Mouse (Mus musculus) limb, embryonic 12.5 days (tissue): ENCODE measurements around the gene Nxf1. TPM values are rescaled to one million over a fixed set of nuclear protein-coding genes. Genes with fewer than 3 reads are reported as not detected.
"Not testable (repeated sequence)": the region's sequence is repeated elsewhere in the genome, so short reads cannot be mapped to it uniquely, and the experiment has no call there.

Experiments used
- ATAC-seq: fragments of 200-750 bp; cut with Nextera tagmentation; 2 replicates; pipeline ENCODE4 v1.8.0; 2017; ENCODE audit warnings: low read depth, moderate TSS enrichment; ENCODE audit not compliant: insufficient number of reproducible peaks, insufficient read depth, low FRiP score, low TSS enrichment
- H3K27ac ChIP-seq: fragments of 300-500 bp; sonication (generic); 2 replicates; pipeline ENCODE4 v1.5.1; 2016; ENCODE audit warnings: mild to moderate bottlenecking, moderate library complexity
- H3K27me3 ChIP-seq: fragments of 300-500 bp; sonication (generic); 2 replicates; pipeline ENCODE4 v1.6.1; 2016; ENCODE audit warnings: mild to moderate bottlenecking, moderate library complexity
- H3K36me3 ChIP-seq: fragments of 300-500 bp; sonication (generic); 2 replicates; pipeline ENCODE4 v1.6.1; 2016; ENCODE audit warnings: mild to moderate bottlenecking, moderate library complexity
- H3K4me1 ChIP-seq: fragments of 300-500 bp; sonication (generic); replicated peaks from 2 replicates; pipeline ENCODE4 v1.6.1; 2016
- H3K4me2 ChIP-seq: fragments of 300-500 bp; sonication (generic); 2 replicates; pipeline ENCODE4 v1.6.1; 2016; ENCODE audit warnings: mild to moderate bottlenecking, moderate library complexity
- H3K4me3 ChIP-seq: fragments of 300-500 bp; sonication (generic); replicated peaks from 2 replicates; pipeline ENCODE4 v1.5.1; 2016; ENCODE audit warnings: mild to moderate bottlenecking
- H3K9ac ChIP-seq: fragments of 300-500 bp; sonication (generic); replicated peaks from 2 replicates; pipeline ENCODE4 v1.6.1; 2016; ENCODE audit warnings: mild to moderate bottlenecking, moderate library complexity
- H3K9me3 ChIP-seq: fragments of 300-500 bp; sonication (generic); 2 replicates; pipeline ENCODE4 v1.6.1; 2016; ENCODE audit warnings: mild to moderate bottlenecking, moderate library complexity
- WGBS: fragments of 180-500 bp; shearing (Covaris S2); methylation state at CpG from one replicate; pipeline ENCODE4 v1.1.7; 2016; 5-methylcytosine and 5-hydroxymethylcytosine counted together
- polyA plus RNA-seq: library from polyadenylated mRNA; unstranded; fragments of >200 nt; fragmentation: Nextera tagmentation; extraction: Ambion mirVana; gene quantifications from 2 replicates; pipeline ENCODE4 v1.2.1, GENCODE M21; 2016

Nxf1 gene
- polyA plus RNA-seq, 1 experiment from 2014 or later = 219 TPM

GRCm38 (mm10) chr19:8725081-8725613, 31.7 kb upstream of the Nxf1 start:
- 54% methylated on average over 4 of the region's 4 CpGs for WGBS

GRCm38 (mm10) chr19:8726609-8727390, 30.1 kb upstream of the Nxf1 start:
- Histone ChIP-seq H3K9ac (no peak overlapping the region), H3K36me3 (peaks cover 32% of the 10 kb centered on the region), H3K27me3 (no peaks in the 10 kb centered on the region), H3K27ac (no peak overlapping the region), H3K4me2 (no peak overlapping the region), H3K9me3 (no peaks in the 10 kb centered on the region), H3K4me3 (no peak overlapping the region), H3K4me1 (peaks cover 17% of the 10 kb centered on the region)
- no peak for ATAC-seq
- 19% methylated on average over 3 of the region's 3 CpGs for WGBS

More at GRCm38 (mm10) chr19:8725081-8725613, 31.7 kb upstream of the Nxf1 start:
- Histone ChIP-seq H3K36me3 (peaks cover 32% of the 10 kb centered on the region), H3K9ac (peak overlapping the region; percentile 98), H3K27ac (peak overlapping the region; percentile 98; the same call in 1 of the 2 replicates), H3K4me1 (peaks cover 22% of the 10 kb centered on the region), H3K27me3 (no peaks in the 10 kb centered on the region), H3K9me3 (no peaks in the 10 kb centered on the region), H3K4me2 (peak overlapping the region; percentile 86), H3K4me3 (peak overlapping the region; percentile 74)
- ATAC-seq = no peak

GRCm38 (mm10) chr19:8727495-8728114, 29.3 kb upstream of the Nxf1 start:
- no peaks in the 10 kb centered on the region for H3K9me3 ChIP-seq
- no peak for ATAC-seq
- H3K4me1 ChIP-seq = peaks cover 12% of the 10 kb centered on the region
- no peak overlapping the region for H3K4me3 ChIP-seq
- H3K36me3 ChIP-seq = peaks cover 32% of the 10 kb centered on the region
- no peaks in the 10 kb centered on the region for H3K27me3 ChIP-seq
- H3K27ac ChIP-seq = 0 out of 2 replicates have a peak overlapping the region, but pooled peaks have one; percentile 23
- WGBS = 28% methylated on average over 5 of the region's 5 CpGs
- H3K4me2 ChIP-seq = no peak overlapping the region
- no peak overlapping the region for H3K9ac ChIP-seq

GRCm38 (mm10) chr19:8728335-8729099, 28.4 kb upstream of the Nxf1 start:
- H3K4me3 ChIP-seq, H3K9me3 ChIP-seq, H3K27ac ChIP-seq, ATAC-seq, H3K9ac ChIP-seq, H3K27me3 ChIP-seq, H3K4me2 ChIP-seq: not testable (repeated sequence)
- peaks cover 32% of the 10 kb centered on the region for H3K36me3 ChIP-seq
- peaks cover 12% of the 10 kb centered on the region for H3K4me1 ChIP-seq
- WGBS = 50% methylated on average over 3 of the region's 3 CpGs

- peaks cover 20% of the 10 kb centered on the region for H3K36me3 ChIP-seq
- no peak overlapping the region for H3K27ac ChIP-seq
- H3K9me3 ChIP-seq = no peaks in the 10 kb centered on the region
- H3K4me2 ChIP-seq = no peak overlapping the region
- WGBS = 72% methylated on average over 3 of the region's 3 CpGs
- H3K9ac ChIP-seq = no peak overlapping the region
- no peak for ATAC-seq
- H3K4me3 ChIP-seq = no peak overlapping the region
- H3K4me1 ChIP-seq = peaks cover 2% of the 10 kb centered on the region; the same call in 1 of the 2 replicates
- H3K27me3 ChIP-seq = no peaks in the 10 kb centered on the region
Observed at GRCm38 (mm10) chr19:8734334-8734733, 22.5 kb upstream of the Nxf1 start.

GRCm38 (mm10) chr19:8735389-8736159, 21.3 kb upstream of the Nxf1 start, which contains the start of gene Wdr74:
Gene Wdr74, plus strand, starts transcription at chr19:8735827.
- no peaks in the 10 kb centered on the region for H3K27me3 ChIP-seq
- under 1% methylated on average over 32 of the region's 32 CpGs for WGBS
- H3K36me3 ChIP-seq = peaks cover 33% of the 10 kb centered on the region
- H3K4me2 ChIP-seq = peak within 1 kb of the TSS; percentile 84
- peak within 1 kb of the TSS; percentile 89 for H3K4me3 ChIP-seq
- H3K9ac ChIP-seq = peak within 1 kb of the TSS; percentile 79
- H3K9me3 ChIP-seq = no peaks in the 10 kb centered on the region
- peak within 1 kb of the TSS; percentile 66 for H3K27ac ChIP-seq
- ATAC-seq = peak; percentile 89
- H3K4me1 ChIP-seq = peaks cover 8% of the 10 kb centered on the region

GRCm38 (mm10) chr19:8736160-8736467, 20.8 kb upstream of the Nxf1 start:
- Histone ChIP-seq H3K9me3 (no peaks in the 10 kb centered on the region), H3K36me3 (peaks cover 33% of the 10 kb centered on the region), H3K4me1 (peaks cover 12% of the 10 kb centered on the region), H3K4me3 (peak overlapping the region; percentile 89), H3K27me3 (no peaks in the 10 kb centered on the region), H3K9ac (peak overlapping the region; percentile 79), H3K4me2 (peak overlapping the region; percentile 84), H3K27ac (peak overlapping the region; percentile 66; the same call in 1 of the 2 replicates)
- no peak for ATAC-seq
- 3% methylated on average over 11 of the region's 11 CpGs for WGBS

GRCm38 (mm10) chr19:8738911-8739310, 18.0 kb upstream of the Nxf1 start:
- no peaks in the 10 kb centered on the region for H3K9me3 ChIP-seq
- no peak overlapping the region for H3K4me2 ChIP-seq
- 89% methylated on average over 7 of the region's 7 CpGs for WGBS
- peaks cover 45% of the 10 kb centered on the region for H3K36me3 ChIP-seq
- no peak overlapping the region for H3K27ac ChIP-seq
- peaks cover 23% of the 10 kb centered on the region for H3K4me1 ChIP-seq
- H3K9ac ChIP-seq = no peak overlapping the region
- H3K27me3 ChIP-seq = no peaks in the 10 kb centered on the region
- no peak for ATAC-seq
- H3K4me3 ChIP-seq = no peak overlapping the region

GRCm38 (mm10) chr19:8739646-8740045, 17.2 kb upstream of the Nxf1 start:
- WGBS = 91% methylated on average over 6 of the region's 6 CpGs
- Histone ChIP-seq H3K9ac (no peak overlapping the region), H3K9me3 (no peaks in the 10 kb centered on the region), H3K4me3 (no peak overlapping the region), H3K4me2 (no peak overlapping the region), H3K4me1 (peaks cover 23% of the 10 kb centered on the region), H3K36me3 (peaks cover 53% of the 10 kb centered on the region), H3K27me3 (no peaks in the 10 kb centered on the region), H3K27ac (no peak overlapping the region)
- no peak for ATAC-seq

- Histone ChIP-seq H3K9ac (peak within 1 kb of the TSS; percentile 95), H3K4me1 (peaks cover 21% of the 10 kb centered on the region), H3K9me3 (no peaks in the 10 kb centered on the region), H3K4me3 (peak within 1 kb of the TSS; percentile 95), H3K4me2 (peak within 1 kb of the TSS; percentile 98), H3K27me3 (no peaks in the 10 kb centered on the region), H3K27ac (peak within 1 kb of the TSS; percentile 96), H3K36me3 (peaks cover 62% of the 10 kb centered on the region)
- WGBS = 67% methylated on average over 14 of the region's 14 CpGs
- no peak for ATAC-seq
Observed at GRCm38 (mm10) chr19:8740603-8741002, 16.3 kb upstream of the Nxf1 start, which contains the start of gene 1700092M07Rik. Gene 1700092M07Rik, plus strand, starts transcription at chr19:8740718.
